Mouse (Mus musculus) spleen, embryonic (tissue): Measurements from ENCODE around the gene Gm3676.
"Not testable (repeated sequence)": the region's sequence is repeated elsewhere in the genome, so short reads cannot be mapped to it uniquely, and the experiment has no call there.

Source experiments
- CTCF ChIA-PET: fragments of 350-600 bp; sonication (Branson Sonifier 250); formaldehyde crosslinking; loops from one replicate; lab custom pipeline; 2022; lab: Charles Lee

Gene Gm3676

DNA sequence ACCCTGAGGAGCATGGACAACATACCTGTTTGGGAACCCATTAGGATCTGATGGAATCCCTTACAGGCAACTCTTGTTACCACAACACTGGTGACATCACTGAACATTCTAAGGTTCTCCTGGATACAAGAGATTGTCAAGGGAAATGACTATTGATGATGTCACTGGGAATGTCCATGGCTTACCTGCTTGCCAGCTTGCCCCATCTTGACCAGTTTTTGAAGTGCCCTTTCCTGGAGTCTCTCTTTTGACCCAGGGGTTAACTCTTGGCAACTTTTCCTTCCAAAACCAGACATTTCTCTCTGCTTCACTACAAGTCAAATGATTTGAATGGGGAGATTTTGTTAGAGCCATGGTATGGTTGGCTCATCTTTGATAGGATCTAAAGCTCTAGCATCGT, at the start of gene Gm3676:
Gene Gm3676 (minus strand): TSS at position 101 of the 400 bp plus-strand sequence.
- CTCF ChIA-PET, result not testable (repeated sequence)

DNA sequence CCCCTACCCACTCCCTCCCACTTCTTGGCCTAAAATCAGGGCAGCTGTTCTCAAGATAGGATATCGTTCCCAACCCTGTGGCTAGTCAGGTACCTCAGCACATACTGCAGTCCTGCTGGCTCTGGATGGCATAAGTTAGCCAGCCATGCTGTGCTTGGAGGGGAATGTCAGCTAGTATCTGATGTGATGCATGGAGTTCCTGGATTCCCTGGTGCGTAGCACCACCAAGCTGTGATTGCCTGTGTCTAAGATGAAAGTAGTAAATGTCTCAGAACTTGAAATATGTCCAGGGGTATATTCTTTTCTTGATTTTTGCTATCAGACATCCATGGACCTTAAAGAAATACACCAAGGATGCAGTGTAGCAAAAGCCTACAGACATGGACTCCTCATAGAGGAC, 1.9 kb upstream of the Gm3676 start:
- CTCF ChIA-PET, result not testable (repeated sequence)

DNA sequence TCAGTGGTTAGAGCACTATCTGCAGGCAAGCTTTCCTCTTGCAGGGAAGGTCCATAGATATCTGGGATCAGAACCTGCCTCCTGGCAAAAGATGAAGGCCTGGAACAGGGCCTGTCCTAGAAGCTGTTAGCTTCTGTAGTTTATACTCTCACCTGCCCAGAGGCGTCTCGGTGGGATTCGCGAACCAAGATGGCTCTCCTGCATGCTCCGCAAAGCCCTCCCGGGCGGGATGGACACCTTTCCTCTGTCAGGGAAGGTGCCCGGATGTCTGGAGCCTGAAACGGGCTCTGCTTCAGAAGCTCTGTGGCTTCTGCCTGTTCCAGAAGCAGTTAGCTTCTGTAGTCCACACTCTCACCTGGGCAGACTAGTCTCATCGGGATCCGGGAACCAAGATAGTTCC, 16.1 kb downstream of the Gm3676 start:
- CTCF ChIA-PET, result not testable (repeated sequence)

DNA sequence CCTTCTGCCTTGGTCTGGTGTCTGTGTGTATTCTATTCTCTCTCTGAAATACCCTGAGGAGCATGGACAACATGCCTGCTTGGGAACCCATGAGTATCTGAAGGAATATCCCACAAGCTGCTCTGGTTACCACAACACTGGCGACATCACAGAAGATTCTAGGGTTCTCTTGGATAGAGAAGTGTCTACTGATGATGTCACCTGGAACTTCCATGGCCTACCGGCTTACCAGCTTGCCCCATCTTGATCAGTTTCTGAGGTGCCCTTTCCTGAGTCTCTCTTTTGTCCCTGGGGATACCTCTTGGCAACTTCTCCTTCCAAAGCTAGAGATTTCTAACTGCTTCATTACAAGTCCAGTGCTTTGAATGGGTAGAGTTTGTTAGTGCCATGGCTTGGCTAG, 21.8 kb downstream of the Gm3676 start, which contains the start of gene Gm3072:
Gene Gm3072 (minus strand): TSS at position 101 of the 400 bp plus-strand sequence.
- CTCF ChIA-PET, result not testable (repeated sequence)

DNA sequence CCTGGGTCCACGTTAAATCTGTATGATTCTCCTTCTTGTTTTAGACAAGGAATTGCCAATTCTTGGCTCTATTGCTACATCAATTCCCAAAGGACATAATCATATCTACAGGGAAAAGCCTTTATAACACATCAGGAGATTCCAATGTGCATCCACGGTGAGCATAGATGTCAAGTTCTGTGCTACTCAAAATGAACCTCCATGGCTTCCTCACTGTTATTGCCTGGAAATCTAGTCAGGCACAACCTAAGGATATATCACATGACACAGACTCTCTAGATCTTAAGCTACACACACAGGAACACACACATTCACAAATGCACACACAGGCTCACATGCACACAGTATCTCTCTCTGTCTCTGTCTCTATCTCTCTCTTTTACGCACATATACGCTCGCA, 23.8 kb downstream of the Gm3676 start:
- CTCF ChIA-PET, result not testable (repeated sequence)

DNA sequence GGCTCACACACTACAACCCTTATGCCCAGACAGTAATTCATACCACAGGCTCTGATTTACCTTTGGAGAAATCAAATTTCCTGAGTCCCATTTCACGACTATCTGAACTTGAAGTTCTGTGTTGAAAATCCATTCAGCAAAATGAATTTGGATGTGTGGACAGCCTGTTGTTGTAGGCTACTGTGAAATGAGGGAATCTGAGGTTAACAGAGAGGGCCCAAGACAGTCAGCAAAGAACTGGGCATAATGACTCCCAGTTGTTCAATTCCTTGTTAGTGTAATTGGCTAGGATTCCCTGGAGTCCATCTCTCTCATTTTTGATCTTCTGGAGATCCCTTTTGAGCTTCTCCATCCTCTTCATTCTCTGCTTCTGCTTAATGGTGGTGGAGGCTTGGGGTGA, 35.6 kb downstream of the Gm3676 start:
- CTCF ChIA-PET, result not testable (repeated sequence)

DNA sequence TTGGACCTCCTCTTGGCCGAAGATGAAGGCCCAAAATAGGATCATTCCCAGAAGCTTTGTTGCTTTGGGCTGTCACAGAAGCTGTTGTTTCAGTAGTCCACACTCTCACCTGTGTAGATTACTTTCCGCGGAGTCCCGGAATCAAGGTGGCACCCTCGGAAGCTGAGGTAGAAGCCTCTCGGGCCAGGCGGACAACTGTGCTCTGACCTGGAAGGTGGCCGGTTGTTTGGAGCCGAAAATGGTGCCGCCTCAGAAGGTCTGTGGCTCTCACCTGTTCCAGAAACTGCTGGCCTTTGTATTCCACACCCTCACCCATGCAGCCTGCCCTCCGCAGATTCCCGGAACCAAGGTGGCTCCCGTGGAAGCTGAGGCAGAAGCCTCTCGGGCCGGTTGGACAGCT, 45.4 kb downstream of the Gm3676 start:
- CTCF ChIA-PET, result not testable (repeated sequence)
